Mouse (Mus musculus) B cell, adult 62 days (primary cell): Measurements from ENCODE around the gene Lrfn4. TPM values are rescaled to one million over a fixed set of nuclear protein-coding genes. Genes with fewer than 3 reads are reported as not detected.

Source experiments
- total RNA-seq: library from RNA; stranded (reverse); gene quantifications from 4 replicates; pipeline ENCODE4 v1.2.4, GENCODE M21; 2023

Gene Lrfn4
- total RNA-seq, result 0.30 to 0.46 TPM (median 0.32 TPM) in 4 replicates

DNA sequence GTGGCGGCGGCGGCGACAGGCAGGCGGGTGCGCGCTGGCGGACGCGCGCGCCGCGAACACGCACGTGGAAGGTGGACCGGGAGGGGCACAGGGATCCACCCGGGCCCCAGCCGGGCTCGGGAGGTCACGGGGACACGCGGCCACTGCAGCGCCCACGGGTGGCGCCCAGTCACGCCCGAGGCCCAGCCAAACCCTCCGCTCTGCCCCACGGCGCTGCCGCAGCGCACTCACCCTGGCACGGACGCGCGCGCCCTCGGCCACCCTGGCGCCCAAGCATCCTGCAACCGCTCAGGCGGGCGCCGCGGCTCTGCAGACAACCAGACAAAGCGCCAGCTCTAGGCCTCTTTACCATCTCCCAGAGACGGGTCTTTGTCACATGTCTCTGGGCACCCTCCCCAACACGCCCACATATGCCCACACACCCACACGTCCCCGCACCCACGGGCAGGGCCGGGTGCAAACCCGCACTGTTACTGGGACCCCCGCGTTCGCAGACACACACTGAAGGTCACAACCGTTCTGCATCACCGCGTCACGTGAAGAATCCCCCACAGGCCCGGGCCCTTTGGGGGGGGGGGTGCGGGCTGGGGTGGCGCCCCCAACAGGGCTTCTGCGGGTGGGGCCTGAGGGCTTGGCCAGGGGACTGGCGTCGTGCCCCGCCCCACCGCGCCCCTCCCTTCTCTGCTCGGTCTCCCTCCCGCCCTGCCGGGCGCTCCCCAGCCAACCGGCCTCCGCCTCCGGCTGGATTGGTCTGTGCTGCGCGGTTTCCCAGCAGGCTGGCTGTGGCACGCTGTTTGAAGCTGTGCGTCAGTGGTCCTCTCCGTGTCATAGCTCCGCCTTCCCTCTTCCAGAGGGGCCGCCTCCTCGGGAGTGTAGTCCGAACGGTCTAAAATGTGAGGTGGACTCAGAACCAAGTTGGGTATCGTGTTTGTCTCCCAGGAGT lies at the start of gene Lrfn4:
Gene Lrfn4 (minus strand): TSS at position 517 of the 943 bp plus-strand sequence.

DNA sequence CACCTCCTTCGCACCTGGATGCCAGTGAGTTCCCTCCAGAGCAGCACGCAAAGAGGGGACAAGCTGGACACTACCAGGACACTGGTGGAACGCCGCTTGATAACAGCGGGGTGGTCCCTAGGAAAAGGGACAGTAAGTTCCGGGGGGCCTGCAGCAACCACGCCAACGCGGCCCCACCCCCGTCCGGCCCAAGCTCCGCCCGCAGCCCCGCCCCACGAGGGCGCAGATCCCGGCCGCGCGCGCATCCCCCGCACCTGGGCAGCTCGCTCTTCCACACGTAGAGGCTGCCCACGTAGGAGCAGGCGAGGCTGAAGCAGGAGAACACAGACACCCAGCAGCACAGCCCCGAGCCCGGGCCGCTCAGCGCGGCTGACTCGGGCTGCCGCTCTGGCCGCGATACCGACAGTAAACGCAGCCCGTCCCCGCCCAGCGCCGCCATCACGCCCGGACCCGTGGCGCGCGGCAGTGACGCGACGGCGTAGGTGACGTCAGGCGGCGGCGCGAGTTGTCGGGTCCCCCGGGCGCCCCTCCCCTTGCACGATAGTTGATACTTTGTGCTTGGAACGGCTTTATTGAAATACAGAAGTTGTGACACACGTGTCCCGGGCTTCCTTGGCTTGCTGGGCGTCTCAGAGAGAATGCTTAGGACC lies 9.8 kb upstream of the Lrfn4 start, which contains the start of gene Rce1:
Gene Rce1 (minus strand): TSS at position 463 of the 650 bp plus-strand sequence.

Other genes with a start within 250 kb of the Lrfn4 start
- 224 to 243 TPM (median 232 TPM) in 4 replicates for gene Kdm2a, start 217.4 kb downstream of the Lrfn4 start, total RNA-seq
- gene Rhod, start 176.2 kb downstream of the Lrfn4 start, total RNA-seq, result 0.81 to 1.6 TPM (median 1.6 TPM) in 3 of 4 replicates, not detected in the other
- not detected in 4 replicates for gene Syt12, start 138.2 kb downstream of the Lrfn4 start, total RNA-seq
- not detected in 4 replicates for gene 2010003K11Rik, start 117.1 kb downstream of the Lrfn4 start, total RNA-seq
- gene Pcx, start 105.2 kb downstream of the Lrfn4 start, total RNA-seq, result 2.4 to 4.6 TPM (median 3.8 TPM) in 4 replicates
- 47.0 to 56.9 TPM (median 51.6 TPM) in 4 replicates for gene Rce1, start 10.0 kb upstream of the Lrfn4 start, total RNA-seq
- not detected in 4 replicates for gene Gm960, start 83.0 kb upstream of the Lrfn4 start, total RNA-seq
- gene Sptbn2, start 95.5 kb upstream of the Lrfn4 start, total RNA-seq, result not detected in 4 replicates
- gene Rbm4b, start 140.8 kb upstream of the Lrfn4 start, total RNA-seq, result 22.6 to 30.4 TPM (median 26.7 TPM) in 4 replicates
- gene Rbm4, start 178.2 kb upstream of the Lrfn4 start, total RNA-seq, result 61.9 to 70.4 TPM (median 67.2 TPM) in 4 replicates
- 31.5 to 41.0 TPM (median 35.7 TPM) in 4 replicates for gene Gm21992, start 195.9 kb upstream of the Lrfn4 start, total RNA-seq
- 62.0 to 86.9 TPM (median 81.9 TPM) in 4 replicates for gene Rbm14, start 196.0 kb upstream of the Lrfn4 start, total RNA-seq
- gene Ccs, start 223.7 kb upstream of the Lrfn4 start, total RNA-seq, result 17.3 to 22.6 TPM (median 21.8 TPM) in 4 replicates
- gene Ccdc87, start 223.7 kb upstream of the Lrfn4 start, total RNA-seq, result not detected in 4 replicates
- gene Ctsf, start 239.5 kb upstream of the Lrfn4 start, total RNA-seq, result 0.88 to 1.8 TPM (median 1.5 TPM) in 4 replicates